Mouse (Mus musculus): ENCODE data around the gene Tut1.

DNA sequence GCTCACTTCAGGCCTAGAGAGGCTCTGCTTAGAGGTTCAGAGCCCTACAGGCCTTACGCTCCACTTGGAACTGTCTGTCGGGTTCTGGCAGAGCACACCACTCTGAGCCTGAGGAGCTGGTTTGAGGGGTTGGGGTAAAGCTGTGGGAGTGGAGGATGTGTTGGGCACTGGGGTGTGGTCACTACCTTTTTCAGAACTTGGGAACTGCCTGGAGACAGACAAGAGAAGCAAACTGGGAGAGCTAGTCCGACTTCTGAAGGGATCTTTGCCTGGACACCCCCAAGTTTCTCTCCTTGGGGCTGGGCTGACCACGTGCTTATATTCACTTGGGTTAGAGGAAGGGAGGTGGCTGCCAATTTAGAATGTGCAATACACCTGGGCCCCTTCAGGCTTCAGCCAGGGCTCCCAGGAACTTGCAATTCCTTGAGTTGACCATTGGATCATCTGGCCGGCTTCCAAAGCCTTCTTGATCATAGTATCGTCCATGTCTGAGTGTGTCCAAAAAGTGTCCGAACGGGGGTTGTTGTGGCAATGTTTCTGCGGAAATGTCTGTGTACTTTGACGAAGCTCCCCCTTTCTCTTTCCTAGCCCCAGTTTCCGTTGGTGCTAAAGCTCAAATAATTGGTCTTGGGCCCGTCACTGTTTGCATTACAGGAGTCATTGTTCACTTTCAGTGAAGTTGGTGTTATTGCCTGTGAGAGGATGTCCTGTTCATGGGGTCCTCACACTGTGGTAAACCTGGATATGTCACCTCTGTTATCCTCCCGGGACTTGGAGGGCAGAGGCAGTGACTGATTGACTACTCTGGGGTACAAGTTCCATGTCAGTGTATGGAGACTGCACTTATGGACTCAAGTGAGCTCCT lies 38.5 kb downstream of the Tut1 start:
- TF ChIP-seq MAFK (IDR thresholded peaks at IDR 0.05; ENCODE audit: borderline replicate concordance, low read depth, low read length) (no peak), POLR2AphosphoS2 (IDR thresholded peaks at IDR 0.05; ENCODE audit: low read length) (no peak), CTCF (IDR thresholded peaks at IDR 0.05 in 2 of 3, conservative IDR thresholded peaks at IDR 0.05 in 1 of 3; ENCODE audit: control insufficient read depth in 1 of 3, insufficient read depth in 1 of 3, low read depth in 2 of 3, low read length in 3 of 3, poor library complexity in 1 of 3, severe bottlenecking in 1 of 3) (no peak), ZMIZ1 (IDR thresholded peaks at IDR 0.05; ENCODE audit: low read depth, low read length) (no peak), POLR2A (IDR thresholded peaks at IDR 0.05; ENCODE audit: control insufficient read depth in 1 of 2, insufficient read depth in 1 of 2, low read depth in 1 of 2, low read length in 2 of 2, poor library complexity in 1 of 2) (no peak), ELF1 (IDR thresholded peaks at IDR 0.05; ENCODE audit: low read depth, low read length) (no peak), TAL1 (IDR thresholded peaks at IDR 0.05; ENCODE audit: low read length) (no peak), TCF12 (IDR thresholded peaks at IDR 0.05; ENCODE audit: low read depth, low read length) (no peak), NRF1 (IDR thresholded peaks at IDR 0.05; ENCODE audit: insufficient read depth, low read depth, low read length, poor library complexity, severe bottlenecking) (no peak), MXI1 (IDR thresholded peaks at IDR 0.05; ENCODE audit: low read depth, low read length) (no peak)

Measured in MEL (cell line).